Mouse (Mus musculus) testis, adult 2 months (tissue): ENCODE data around the gene Nod1.

Experiments
- CTCF ChIP-seq: fragments of 200-500 bp; IDR thresholded peaks from 2 replicates; pipeline ENCODE4 v1.5.1; 2012; ENCODE audit warnings: low read depth, mild to moderate bottlenecking, inconsistent platforms, low read length, moderate library complexity; ENCODE audit not compliant: control insufficient read depth, insufficient read depth, insufficient replicate concordance
- POLR2A ChIP-seq: fragments of 200-500 bp; IDR thresholded peaks from 2 replicates; pipeline ENCODE4 v1.6.1; 2012; ENCODE audit warnings: low read depth, mild to moderate bottlenecking, inconsistent platforms, low read length, moderate library complexity; ENCODE audit not compliant: control insufficient read depth

GRCm38 (mm10) chr6:54933866-54934265, 38.5 kb downstream of the Nod1 start:
- no peak for TF ChIP-seq POLR2A
- no peak for TF ChIP-seq CTCF
